Mouse (Mus musculus): Measurements from ENCODE around the gene Stx1b. TPM values are rescaled to one million over a fixed set of nuclear protein-coding genes. Genes with fewer than 3 reads are reported as not detected.

Stx1b gene
- polyA plus RNA-seq, 1 experiment, result 6.9 TPM

DNA sequence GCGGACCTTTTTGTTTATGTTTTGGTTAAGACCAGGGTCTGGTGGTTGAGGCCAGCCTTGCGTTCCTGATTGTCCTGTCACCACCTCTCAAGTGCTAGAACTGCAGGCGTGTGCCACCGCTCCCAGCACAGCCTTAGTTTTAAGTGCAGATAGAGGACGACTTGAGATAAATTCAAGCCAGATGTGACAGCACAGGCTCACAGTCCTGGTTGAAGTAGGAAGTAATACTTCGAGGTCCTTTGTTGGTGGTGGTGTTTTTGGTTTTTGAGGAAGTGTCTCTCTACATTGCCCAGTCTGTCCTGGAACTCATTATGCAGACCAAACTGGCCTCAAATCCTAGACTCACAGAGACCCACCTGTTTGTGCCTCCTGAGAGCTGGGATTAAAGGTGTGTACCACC is 64.6 kb downstream of the Stx1b start:
- H3K4me1 ChIP-seq (ENCODE audit: control insufficient read depth, insufficient read depth, low read length), result no peaks in the 10 kb centered on the region
- no peaks in the 10 kb centered on the region for H3K9me3 ChIP-seq (replicated peaks; ENCODE audit: control insufficient read depth, insufficient read depth, low read length, poor library complexity, severe bottlenecking)
- H3K9ac ChIP-seq (ENCODE audit: low read depth, poor library complexity, severe bottlenecking), result no peak overlapping the region
- H3K27ac ChIP-seq (ENCODE audit: insufficient read depth, low read length), result no peak overlapping the region
- H3K27me3 ChIP-seq (ENCODE audit: control insufficient read depth, insufficient read depth, low read length, poor library complexity, severe bottlenecking), result no peaks in the 10 kb centered on the region
- peaks cover 24% of the 10 kb centered on the region for H3K36me3 ChIP-seq (ENCODE audit: control insufficient read depth, insufficient read depth, low read length, poor library complexity, severe bottlenecking)
- no peak for TF ChIP-seq CTCF (IDR thresholded peaks at IDR 0.05; ENCODE audit: low read depth, low read length)
- TF ChIP-seq POLR2A (IDR thresholded peaks at IDR 0.05; ENCODE audit: insufficient read depth, low read length), result no peak
- TF ChIP-seq EP300 (IDR thresholded peaks at IDR 0.05; ENCODE audit: insufficient read depth, low read depth, low read length), result no peak
- no peak overlapping the region for H3K4me3 ChIP-seq (ENCODE audit: low read depth, low read length)

Other genes starting within 250 kb of the Stx1b start
- gene Ccdc189, start 236.0 kb downstream of the Stx1b start, polyA plus RNA-seq (2011; ENCODE audit: insufficient read depth, insufficient read length, low read depth, missing spikeins), result 3.3 and 4.7 TPM in 2 replicates
- gene Rnf40, start 235.8 kb downstream of the Stx1b start, polyA plus RNA-seq (2011; ENCODE audit: insufficient read depth, insufficient read length, low read depth, missing spikeins), result 39.4 and 41.6 TPM in 2 replicates
- 4.9 and 6.0 TPM in 2 replicates for gene Zfp629, start 208.8 kb downstream of the Stx1b start, polyA plus RNA-seq (2011; ENCODE audit: insufficient read depth, insufficient read length, low read depth, missing spikeins)
- 48.6 and 49.8 TPM in 2 replicates for gene Bcl7c, start 115.6 kb downstream of the Stx1b start, polyA plus RNA-seq (2011; ENCODE audit: insufficient read depth, insufficient read length, low read depth, missing spikeins)
- 8.8 and 13.9 TPM in 2 replicates for gene Ctf1, start 111.8 kb downstream of the Stx1b start, polyA plus RNA-seq (2011; ENCODE audit: insufficient read depth, insufficient read length, low read depth, missing spikeins)
- not detected in 2 replicates for gene Ctf2, start 92.4 kb downstream of the Stx1b start, polyA plus RNA-seq (2011; ENCODE audit: insufficient read depth, insufficient read length, low read depth, missing spikeins)
- gene Fbxl19, start 80.0 kb downstream of the Stx1b start, polyA plus RNA-seq (2011; ENCODE audit: insufficient read depth, insufficient read length, low read depth, missing spikeins), result 55.1 and 58.3 TPM in 2 replicates
- 20.2 and 23.2 TPM in 2 replicates for gene Orai3, start 54.7 kb downstream of the Stx1b start, polyA plus RNA-seq (2011; ENCODE audit: insufficient read depth, insufficient read length, low read depth, missing spikeins)
- gene Setd1a, start 47.9 kb downstream of the Stx1b start, polyA plus RNA-seq (2011; ENCODE audit: insufficient read depth, insufficient read length, low read depth, missing spikeins), result 49.1 and 51.7 TPM in 2 replicates
- gene Gm49388, start 38.9 kb downstream of the Stx1b start, polyA plus RNA-seq (2011; ENCODE audit: insufficient read depth, insufficient read length, low read depth, missing spikeins), result not detected in 2 replicates
- gene Hsd3b7, start 23.9 kb downstream of the Stx1b start, polyA plus RNA-seq (2011; ENCODE audit: insufficient read depth, insufficient read length, low read depth, missing spikeins), result 7.9 and 11.2 TPM in 2 replicates
- 122 and 126 TPM in 2 replicates for gene Stx4a, start 255 bp downstream of the Stx1b start, polyA plus RNA-seq (2011; ENCODE audit: insufficient read depth, insufficient read length, low read depth, missing spikeins)
- 42.5 TPM in 2 replicates for gene Zfp646, start 51.7 kb upstream of the Stx1b start, polyA plus RNA-seq (2011; ENCODE audit: insufficient read depth, insufficient read length, low read depth, missing spikeins)
- gene Zfp668, start 52.3 kb upstream of the Stx1b start, polyA plus RNA-seq (2011; ENCODE audit: insufficient read depth, insufficient read length, low read depth, missing spikeins), result 15.3 and 17.1 TPM in 2 replicates
- 0.46 and 0.67 TPM in 2 replicates for gene Prss53, start 66.4 kb upstream of the Stx1b start, polyA plus RNA-seq (2011; ENCODE audit: insufficient read depth, insufficient read length, low read depth, missing spikeins)
- gene Gm21974, start 70.9 kb upstream of the Stx1b start, polyA plus RNA-seq (2011; ENCODE audit: insufficient read depth, insufficient read length, low read depth, missing spikeins), result not detected in 2 replicates
- gene Vkorc1, start 71.1 kb upstream of the Stx1b start, polyA plus RNA-seq (2011; ENCODE audit: insufficient read depth, insufficient read length, low read depth, missing spikeins), result 31.8 and 35.1 TPM in 2 replicates
- gene Bckdk, start 79.5 kb upstream of the Stx1b start, polyA plus RNA-seq (2011; ENCODE audit: insufficient read depth, insufficient read length, low read depth, missing spikeins), result 77.3 and 81.1 TPM in 2 replicates
- gene Kat8, start 88.0 kb upstream of the Stx1b start, polyA plus RNA-seq (2011; ENCODE audit: insufficient read depth, insufficient read length, low read depth, missing spikeins), result 43.2 and 47.1 TPM in 2 replicates
- gene Prss8, start 105.6 kb upstream of the Stx1b start, polyA plus RNA-seq (2011; ENCODE audit: insufficient read depth, insufficient read length, low read depth, missing spikeins), result 73.0 and 74.5 TPM in 2 replicates
- 21.2 and 22.4 TPM in 2 replicates for gene Prss36, start 122.2 kb upstream of the Stx1b start, polyA plus RNA-seq (2011; ENCODE audit: insufficient read depth, insufficient read length, low read depth, missing spikeins)
- 1,572 and 1,655 TPM in 2 replicates for gene Fus, start 142.9 kb upstream of the Stx1b start, polyA plus RNA-seq (2011; ENCODE audit: insufficient read depth, insufficient read length, low read depth, missing spikeins)
- gene Pycard, start 169.3 kb upstream of the Stx1b start, polyA plus RNA-seq (2011; ENCODE audit: insufficient read depth, insufficient read length, low read depth, missing spikeins), result 25.0 and 29.8 TPM in 2 replicates
- gene Trim72, start 179.4 kb upstream of the Stx1b start, polyA plus RNA-seq (2011; ENCODE audit: insufficient read depth, insufficient read length, low read depth, missing spikeins), result 0.56 TPM in 1 of 2 replicates, not detected in the other
- gene Itgam, start 238.1 kb upstream of the Stx1b start, polyA plus RNA-seq (2011; ENCODE audit: insufficient read depth, insufficient read length, low read depth, missing spikeins), result not detected in 2 replicates
- gene Gm49368, start 238.1 kb upstream of the Stx1b start, polyA plus RNA-seq (2011; ENCODE audit: insufficient read depth, insufficient read length, low read depth, missing spikeins), result not detected in 2 replicates